Mouse (Mus musculus): ENCODE results near the gene Hemk1. TPM values are rescaled to one million over a fixed set of nuclear protein-coding genes. Genes with fewer than 3 reads are reported as not detected.
"Not testable (repeated sequence)": the region's sequence is repeated elsewhere in the genome, so short reads cannot be mapped to it uniquely, and the experiment has no call there.

Gene Hemk1
- total RNA-seq, 2 experiments from 2014 or later, result 24.1 to 33.5 TPM

DNA sequence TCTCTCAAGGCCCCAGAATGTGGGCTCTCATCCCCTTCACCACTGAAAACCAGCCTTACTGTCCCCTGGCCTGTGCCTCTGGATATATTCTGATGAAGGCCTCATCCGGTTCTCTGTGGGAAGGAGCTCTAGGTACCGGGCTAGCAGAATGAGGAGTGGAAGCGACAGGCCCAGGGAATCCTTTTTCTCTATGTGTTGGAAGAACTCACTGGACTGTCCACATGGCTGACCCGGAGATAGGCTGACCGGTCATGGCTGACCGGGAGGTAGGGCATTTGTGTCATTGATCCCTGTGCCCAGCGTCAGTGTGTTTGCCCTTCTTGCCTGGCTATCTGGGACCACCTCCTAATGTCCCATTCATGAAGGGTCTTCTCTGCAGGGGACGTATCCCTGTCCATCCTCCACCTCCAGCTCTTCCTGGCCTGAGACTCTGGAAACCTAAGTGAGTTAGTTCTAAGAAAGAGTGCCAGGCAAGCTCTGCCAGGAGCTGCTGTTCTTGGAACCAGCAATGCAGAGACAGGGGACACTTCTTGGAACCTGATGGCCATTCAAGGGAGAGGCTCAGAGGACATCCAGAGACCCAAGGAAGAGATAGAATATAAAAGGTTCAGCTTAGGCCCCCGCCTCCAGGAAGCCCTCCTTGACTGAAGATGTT is 29.7 kb downstream of the Hemk1 start:
- DNase-seq, result peak; percentile 45

DNA sequence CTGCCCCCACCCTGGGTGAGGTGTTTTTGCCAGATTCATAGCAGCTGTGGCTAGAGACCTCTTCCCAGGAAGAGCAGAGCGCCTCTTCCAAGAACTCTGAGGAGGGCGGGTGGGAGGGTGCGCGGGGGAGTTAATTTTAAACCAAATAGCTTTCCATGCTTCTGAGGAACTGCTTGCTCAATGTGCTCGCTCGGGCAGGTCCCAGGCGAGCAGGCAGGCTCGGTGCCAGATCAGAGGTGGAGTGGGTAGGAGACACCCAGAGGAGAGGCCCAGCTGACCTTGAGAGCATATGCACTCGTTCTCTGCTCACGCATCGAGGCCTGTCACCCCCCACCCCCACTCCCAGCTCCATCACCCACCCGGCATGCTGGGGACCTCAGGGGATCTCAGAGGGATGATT is 30.3 kb downstream of the Hemk1 start:
- DNase-seq, result peak; percentile 88

GRCm38 (mm10) chr9:107307099-107307872 is 30.9 kb downstream of the Hemk1 start:
- no peak for DNase-seq

DNA sequence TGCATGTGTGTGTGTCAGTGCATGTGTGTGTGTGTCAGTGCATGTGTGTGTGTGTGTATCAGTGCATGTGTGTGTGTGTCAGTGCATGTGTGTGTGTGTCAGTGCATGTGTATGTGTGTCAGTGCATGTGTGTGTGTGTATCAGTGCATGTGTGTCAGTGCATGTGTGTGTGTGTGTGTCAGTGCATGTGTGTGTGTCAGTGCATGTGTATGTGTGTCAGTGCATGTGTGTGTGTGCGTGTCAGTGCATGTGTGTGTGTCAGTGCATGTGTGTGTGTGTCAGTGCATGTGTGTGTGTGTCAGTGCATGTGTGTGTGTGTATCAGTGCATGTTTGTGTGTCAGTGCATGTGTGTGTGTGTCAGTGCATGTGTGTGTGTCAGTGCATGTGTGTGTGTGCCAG is 31.5 kb downstream of the Hemk1 start:
- not testable (repeated sequence) for DNase-seq

DNA sequence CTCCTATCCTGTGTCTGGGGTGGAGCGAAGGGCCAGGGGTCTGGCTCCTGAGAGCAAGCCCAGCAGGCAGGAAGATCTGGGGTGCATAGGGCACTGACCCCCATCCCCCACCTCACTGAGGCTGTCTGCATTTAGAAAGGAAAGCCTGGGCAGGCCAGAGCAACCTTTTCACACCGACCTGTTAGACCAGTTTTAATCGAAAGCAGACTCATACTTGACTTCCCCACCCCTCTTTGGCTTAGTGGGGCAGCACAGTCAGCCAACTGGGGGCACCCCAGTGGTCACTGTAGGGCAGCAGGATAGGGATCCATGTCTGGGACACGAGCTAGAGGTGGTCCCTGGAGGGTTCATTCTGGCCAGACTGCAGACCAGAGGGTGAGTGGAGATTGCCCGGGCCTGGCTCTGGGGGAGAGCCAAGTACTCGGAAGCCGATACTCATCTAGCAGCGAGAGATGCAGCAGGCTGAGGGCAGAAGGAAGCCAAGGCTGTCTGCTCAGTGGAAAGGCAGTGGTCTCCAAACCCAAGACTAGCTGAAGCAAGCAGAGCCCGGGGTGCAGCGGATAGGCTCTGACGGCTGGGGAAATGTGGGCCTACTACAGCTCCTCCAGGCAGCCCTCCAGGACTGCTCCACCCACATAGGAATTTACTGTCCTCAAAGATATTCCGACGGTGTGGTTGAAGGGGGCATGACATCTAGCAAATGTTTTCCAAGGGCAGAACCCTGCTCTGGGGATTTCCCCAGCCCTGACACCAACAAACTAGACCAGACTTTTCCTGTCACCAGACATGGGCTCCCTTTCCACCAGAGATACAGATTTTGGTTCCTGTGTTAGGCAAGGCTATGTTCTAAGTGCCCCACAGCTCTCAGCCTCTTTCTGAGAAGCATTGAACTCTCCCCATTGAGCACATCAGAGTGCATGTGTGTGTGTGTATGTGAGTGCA is 32.3 kb downstream of the Hemk1 start:
- DNase-seq, result peak; percentile 54

- no peak for DNase-seq
Measured at GRCm38 (mm10) chr9:107305012-107305411, 33.1 kb downstream of the Hemk1 start.

DNA sequence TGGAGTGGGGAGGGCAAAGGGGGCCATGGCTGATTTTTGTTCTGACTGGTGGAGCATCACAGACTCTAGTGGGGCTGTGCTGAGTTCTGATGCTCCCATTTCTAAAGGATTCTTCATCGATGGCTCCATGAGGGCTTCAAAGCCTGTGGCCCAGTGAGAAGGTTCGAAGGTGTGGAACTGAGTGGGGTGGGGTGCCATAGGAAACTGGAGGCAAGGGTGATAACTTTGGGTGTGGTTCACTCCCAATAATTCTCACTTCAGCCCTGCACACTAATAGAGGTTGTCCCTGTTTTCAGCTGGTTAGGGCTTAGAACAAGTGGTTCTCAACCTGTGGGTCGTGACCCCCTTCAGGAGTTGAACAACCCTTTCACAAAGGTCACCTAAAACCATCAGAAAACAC is 33.8 kb downstream of the Hemk1 start:
- no peak for DNase-seq

- no peak for DNase-seq
Measured at GRCm38 (mm10) chr9:107303900-107304299, 34.2 kb downstream of the Hemk1 start.

- DNase-seq, result no peak
Measured at GRCm38 (mm10) chr9:107303121-107303820, 34.9 kb downstream of the Hemk1 start.

- DNase-seq, result no peak
Measured at GRCm38 (mm10) chr9:107302592-107302991, 35.6 kb downstream of the Hemk1 start.

DNA sequence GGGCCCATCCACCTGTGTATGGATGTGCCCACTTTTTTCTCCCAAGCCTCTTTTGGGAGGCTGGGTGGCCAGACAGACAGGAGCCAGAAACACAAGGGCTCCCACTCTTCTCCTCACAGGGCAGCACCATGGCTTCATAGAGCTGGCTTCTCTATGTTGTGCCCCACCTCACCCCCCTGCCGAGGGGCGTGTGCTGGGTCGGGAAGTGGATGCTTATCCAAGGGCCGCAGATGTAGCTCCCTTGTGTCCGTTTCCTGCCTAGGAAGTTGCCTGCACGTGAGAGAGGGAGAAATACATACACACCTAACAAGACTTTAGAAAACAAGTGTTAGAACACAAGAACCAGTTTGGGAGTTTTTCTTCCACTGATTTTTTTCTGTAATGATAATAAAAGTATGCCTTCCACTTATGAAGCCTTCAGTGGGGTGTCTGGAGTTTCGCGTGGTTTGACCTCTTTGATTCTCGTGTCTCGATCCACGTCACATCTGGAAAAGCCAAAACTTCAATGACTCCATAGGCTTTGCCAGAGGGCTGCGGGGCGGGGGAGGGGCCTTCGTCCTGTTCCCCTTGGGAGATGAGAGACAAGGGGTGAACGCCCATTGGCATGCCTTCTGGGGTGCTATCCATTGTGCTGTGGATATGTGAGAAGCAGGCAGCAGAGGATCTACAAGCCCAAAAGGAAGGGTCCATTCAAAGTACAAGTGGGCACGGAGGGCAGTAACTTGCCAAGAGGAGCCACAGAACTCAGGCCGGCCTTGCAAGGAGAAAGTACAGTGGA is 36.4 kb downstream of the Hemk1 start:
- no peak for DNase-seq

- no peak for DNase-seq
Measured at GRCm38 (mm10) chr9:107300224-107300973, 37.8 kb downstream of the Hemk1 start.

DNA sequence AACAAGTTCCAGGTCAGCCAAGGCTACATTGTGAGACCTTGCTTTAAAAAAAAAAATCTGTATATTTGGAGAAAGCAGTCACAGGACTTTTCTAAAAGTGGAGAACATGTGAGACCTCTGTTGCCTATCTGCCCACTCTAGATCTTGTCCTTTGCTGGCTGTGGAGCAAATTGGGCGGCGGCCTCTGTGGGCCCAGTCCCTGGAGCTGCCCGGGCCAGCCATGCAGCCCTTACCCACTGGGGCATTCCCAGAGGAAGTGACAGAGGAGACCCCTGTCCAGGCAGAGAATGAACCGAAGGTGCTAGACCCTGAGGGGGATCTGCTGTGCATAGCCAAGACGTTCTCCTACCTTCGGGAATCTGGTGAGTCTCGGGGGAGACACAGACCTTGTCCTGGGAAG is 38.4 kb downstream of the Hemk1 start:
- DNase-seq, result no peak

DNA sequence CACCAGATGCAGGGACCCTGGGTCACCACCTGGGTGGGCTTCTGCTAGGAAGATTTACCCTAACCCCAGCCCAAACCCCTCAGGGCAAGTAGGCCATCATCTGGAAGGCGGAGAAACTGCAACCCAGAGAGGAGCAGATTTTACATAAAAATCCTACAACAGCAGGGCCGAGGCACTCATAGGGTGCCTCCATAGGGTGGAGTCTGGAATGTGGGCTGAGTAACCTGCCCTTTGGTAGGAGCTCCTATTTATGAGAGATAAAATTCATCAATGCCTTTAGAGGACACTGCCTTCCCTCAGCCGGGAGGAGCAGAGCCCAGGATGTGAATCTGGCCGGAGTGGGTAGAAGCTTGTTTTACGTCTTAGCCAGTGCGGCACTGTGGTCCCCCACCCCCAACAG is 39.3 kb downstream of the Hemk1 start:
- no peak for DNase-seq

- DNase-seq, result no peak
Measured at GRCm38 (mm10) chr9:107298059-107298780, 39.9 kb downstream of the Hemk1 start.

- DNase-seq, result no peak
Measured at GRCm38 (mm10) chr9:107297658-107298057, 40.5 kb downstream of the Hemk1 start.

DNA sequence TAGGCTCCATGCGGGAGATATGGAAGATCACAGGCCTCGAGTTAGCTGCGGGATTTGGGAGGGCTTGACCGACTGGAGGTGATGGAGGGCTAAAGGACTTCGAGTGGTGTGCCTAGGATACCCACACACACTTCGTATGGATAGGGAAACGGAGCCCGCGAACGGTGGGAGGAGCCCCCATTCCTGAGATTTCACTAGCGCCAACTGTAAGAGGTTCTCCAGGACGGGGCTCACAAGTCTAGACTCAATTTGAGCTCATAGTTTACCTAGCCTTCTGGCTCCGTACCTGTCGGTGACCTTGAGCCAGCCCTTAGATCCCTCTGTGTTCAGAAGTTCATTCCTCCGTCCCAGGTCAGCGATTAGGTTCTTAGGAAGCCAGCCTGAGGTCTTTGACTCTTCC is 41.1 kb downstream of the Hemk1 start:
- no peak for DNase-seq

GRCm38 (mm10) chr9:107296501-107296965 is 41.6 kb downstream of the Hemk1 start:
- DNase-seq, result peak; percentile 94

DNA sequence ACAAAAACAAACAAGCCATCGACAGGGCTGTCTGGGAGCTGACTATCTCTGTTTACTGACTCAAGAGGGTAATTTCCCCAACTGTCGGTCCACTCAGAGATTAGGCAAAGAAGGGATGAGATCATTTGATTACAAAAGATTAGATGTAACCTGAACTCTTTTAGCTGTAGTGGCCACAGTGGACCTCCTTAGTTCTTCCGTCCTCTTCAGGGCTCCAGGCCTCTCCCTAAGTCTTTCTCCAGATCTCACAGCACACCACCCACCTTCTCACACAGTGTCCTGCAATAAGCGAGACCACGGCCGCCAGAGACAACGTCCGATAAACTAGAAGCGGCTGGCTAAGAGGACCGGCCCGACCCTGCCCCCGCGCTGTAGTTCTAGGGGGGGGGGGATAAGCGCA is 42.1 kb downstream of the Hemk1 start:
- DNase-seq, result no peak

DNA sequence AAGGTAGTCTGAATTCAATTTTAAA is 42.3 kb downstream of the Hemk1 start, which contains the start of gene Cish:
Gene Cish, plus strand, starts transcription at position 11 of the 25 bp plus-strand sequence.
- no peak for DNase-seq
